Mouse (Mus musculus) bone marrow macrophage, adult 2 months (primary cell): ENCODE measurements around the gene Card11. TPM values are rescaled to one million over a fixed set of nuclear protein-coding genes. Genes with fewer than 3 reads are reported as not detected.
A peak's percentile ranks its signal among the peaks of the same experiment; 100 is the strongest.

Experiments used
- H3K27ac ChIP-seq: 2 replicates; pipeline ENCODE4 v1.5.1; 2012; ENCODE audit warnings: low read depth, low read length; ENCODE audit not compliant: insufficient read depth
- H3K4me1 ChIP-seq: 2 replicates; pipeline ENCODE4 v1.6.1; 2012; ENCODE audit warnings: low read length; ENCODE audit not compliant: control insufficient read depth, insufficient read depth
- H3K4me3 ChIP-seq: 2 replicates; pipeline ENCODE4 v1.5.1; 2012; ENCODE audit warnings: mild to moderate bottlenecking, low read length, moderate library complexity; ENCODE audit not compliant: insufficient read depth
- CTCF ChIP-seq: IDR thresholded peaks from 2 replicates; pipeline ENCODE4 v1.5.1; 2012; ENCODE audit warnings: low read depth, mild to moderate bottlenecking, low read length, moderate library complexity
- POLR2A ChIP-seq: IDR thresholded peaks from 2 replicates; pipeline ENCODE4 v1.6.1; 2012; ENCODE audit warnings: mild to moderate bottlenecking, low read depth, low read length, borderline replicate concordance
- polyA plus RNA-seq: library from polyadenylated mRNA; stranded (reverse); fragments of >200 nt; gene quantifications from 2 replicates; pipeline ENCODE4 v1.2.4, GENCODE M21; 2012; ENCODE audit not compliant: missing spikeins, insufficient read depth, insufficient read length

The Card11 gene
- polyA plus RNA-seq, 1 experiment: 5.7 TPM

DNA sequence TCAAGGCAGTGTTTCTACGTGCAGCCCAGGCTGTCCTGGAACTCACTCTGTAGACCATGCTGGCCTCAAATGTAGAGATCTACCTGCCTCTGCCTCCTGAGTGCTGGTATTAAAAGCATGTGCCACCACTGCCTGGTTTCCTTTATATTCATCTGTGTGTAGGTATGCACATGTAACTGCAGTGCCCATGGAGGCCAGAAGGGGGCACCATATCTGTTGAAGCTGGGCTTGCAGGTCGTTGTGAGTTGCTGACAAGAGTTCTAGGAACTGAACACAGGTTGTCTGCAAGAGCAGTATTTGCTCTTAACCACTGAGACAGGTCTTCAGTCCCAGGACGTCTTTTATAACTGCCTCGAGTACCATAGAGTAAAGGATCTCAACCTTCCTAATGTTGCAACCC, 2.6 kb downstream of the Card11 start:
- TF ChIP-seq CTCF (peak; percentile 59), POLR2A (no peak)
- Histone ChIP-seq H3K4me1 (peaks cover 11% of the 10 kb centered on the region), H3K27ac (no peak overlapping the region), H3K4me3 (no peak overlapping the region)

GRCm38 (mm10) chr5:140992093-140993070, 8.0 kb downstream of the Card11 start:
- Histone ChIP-seq H3K27ac (0 out of 2 replicates have a peak overlapping the region, but pooled peaks have one; percentile 1), H3K4me3 (no peak overlapping the region), H3K4me1 (peaks cover 12% of the 10 kb centered on the region)
- no peak for TF ChIP-seq CTCF
- no peak for TF ChIP-seq POLR2A

GRCm38 (mm10) chr5:140985311-140986050, 14.9 kb downstream of the Card11 start:
- TF ChIP-seq CTCF (no peak), POLR2A (no peak)
- peaks cover 2% of the 10 kb centered on the region; the same call in 1 of the 2 replicates for H3K4me1 ChIP-seq
- no peak overlapping the region for H3K27ac ChIP-seq
- no peak overlapping the region for H3K4me3 ChIP-seq

DNA sequence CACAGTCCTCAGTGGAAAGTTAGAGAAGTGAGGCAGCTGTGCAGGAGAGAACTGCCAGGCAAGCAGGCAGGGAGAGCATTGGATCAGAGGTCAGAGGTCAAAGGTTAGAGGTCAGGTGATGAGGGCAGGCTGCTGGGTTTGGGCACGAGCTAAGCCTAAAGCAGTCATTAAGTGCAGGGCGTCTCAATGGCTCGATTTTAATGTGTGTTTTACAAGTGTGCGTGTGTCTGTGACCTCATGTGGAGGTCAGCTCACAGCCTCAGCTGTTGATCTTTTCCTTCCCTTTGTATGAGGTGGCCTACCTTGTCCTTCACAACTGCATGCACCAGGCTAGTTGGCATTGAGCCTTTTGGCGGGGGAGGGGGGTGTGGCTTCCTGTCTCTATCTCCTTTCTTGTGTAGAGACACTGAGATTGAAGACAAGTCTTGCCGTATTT, 19.0 kb downstream of the Card11 start:
- TF ChIP-seq POLR2A (no peak), CTCF (no peak)

GRCm38 (mm10) chr5:140980783-140981182, 19.6 kb downstream of the Card11 start:
- 0 out of 2 replicates have a peak, but pooled peaks cover 4% of the 10 kb centered on the region for H3K4me1 ChIP-seq
- no peak for TF ChIP-seq CTCF
- no peak for TF ChIP-seq POLR2A
- H3K4me3 ChIP-seq: no peak overlapping the region
- no peak overlapping the region for H3K27ac ChIP-seq

More for the DNA sequence above, 19.0 kb downstream of the Card11 start:
- peaks cover 4% of the 10 kb centered on the region; the same call in 1 of the 2 replicates for H3K4me1 ChIP-seq
- no peak overlapping the region for H3K27ac ChIP-seq
- H3K4me3 ChIP-seq: no peak overlapping the region

DNA sequence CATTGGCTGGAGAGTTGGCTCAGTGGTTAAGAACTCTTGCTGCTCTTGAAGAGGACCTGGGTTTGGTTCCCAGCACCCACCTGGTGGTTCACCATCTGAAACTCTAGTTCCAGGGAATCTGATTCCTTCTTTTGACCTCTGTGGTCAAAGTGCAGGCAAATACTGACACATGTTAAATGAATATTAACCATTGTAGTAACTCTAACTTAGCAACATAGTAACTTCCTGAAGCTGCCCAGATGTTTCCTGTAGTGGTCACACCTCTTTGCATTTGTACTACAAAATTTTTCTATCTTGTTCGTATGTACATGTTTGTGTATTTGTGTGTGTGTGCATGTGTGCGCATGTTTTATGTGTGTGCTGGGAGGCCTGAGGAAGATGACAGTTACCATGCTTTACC, 20.3 kb downstream of the Card11 start:
- H3K27ac ChIP-seq: no peak overlapping the region
- no peak overlapping the region for H3K4me3 ChIP-seq
- H3K4me1 ChIP-seq: 0 out of 2 replicates have a peak, but pooled peaks cover 4% of the 10 kb centered on the region
- no peak for TF ChIP-seq POLR2A
- no peak for TF ChIP-seq CTCF

- Histone ChIP-seq H3K4me3 (no peak overlapping the region), H3K27ac (no peak overlapping the region), H3K4me1 (no peaks in the 10 kb centered on the region)
- TF ChIP-seq CTCF (peak; percentile 70), POLR2A (no peak)
These were observed 37.4 kb downstream of the Card11 start for GRCm38 (mm10) chr5:140962945-140963344.

DNA sequence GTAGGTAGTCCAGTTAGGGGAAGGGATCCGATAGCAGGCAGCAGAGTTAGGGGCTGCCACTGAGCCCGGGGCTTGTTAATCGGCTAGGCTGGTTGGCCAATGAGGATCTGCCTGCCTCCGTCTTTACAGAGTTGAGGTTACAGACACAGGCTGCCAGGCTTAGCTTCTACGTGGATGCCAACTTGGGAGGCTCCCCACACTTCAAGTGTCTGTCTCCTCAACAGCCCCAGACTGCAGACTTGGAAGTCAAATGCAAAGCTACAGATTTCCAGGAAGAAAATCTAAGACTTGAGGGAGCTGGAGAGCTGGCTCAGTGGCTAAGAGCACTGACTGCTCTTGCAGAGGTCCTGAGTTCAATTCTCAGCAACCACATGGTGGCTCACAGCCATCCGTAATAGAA, 39.6 kb downstream of the Card11 start:
- no peaks in the 10 kb centered on the region for H3K4me1 ChIP-seq
- TF ChIP-seq POLR2A: no peak
- TF ChIP-seq CTCF: no peak

DNA sequence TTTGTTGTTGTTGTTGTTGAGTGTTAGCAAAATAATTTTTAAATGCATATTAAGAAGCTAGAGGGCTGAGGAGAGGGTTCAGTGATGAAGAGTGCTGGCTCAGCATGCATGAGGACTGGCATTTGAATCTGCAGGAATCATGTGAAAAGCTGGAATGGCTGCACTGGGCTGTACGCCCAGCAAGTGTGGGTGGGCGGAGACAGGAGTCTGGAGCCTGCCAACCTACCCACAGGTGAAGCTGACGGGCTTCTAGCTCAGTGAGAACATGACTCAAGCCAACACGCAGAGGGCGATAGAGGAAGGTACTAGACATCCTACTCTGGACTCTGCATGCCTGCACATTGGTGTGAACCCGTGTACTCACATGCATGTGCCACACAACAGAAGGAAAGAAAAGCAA, 41.2 kb downstream of the Card11 start:
- no peak overlapping the region for H3K4me3 ChIP-seq
- TF ChIP-seq POLR2A: no peak
- TF ChIP-seq CTCF: no peak
- no peaks in the 10 kb centered on the region for H3K4me1 ChIP-seq
- no peak overlapping the region for H3K27ac ChIP-seq

More for the DNA sequence above, 39.6 kb downstream of the Card11 start:
- Histone ChIP-seq H3K27ac (no peak overlapping the region), H3K4me3 (no peak overlapping the region)
